Mouse (Mus musculus) neural tube, embryonic 12.5 days (tissue): ENCODE data around the gene Cd151. TPM values are rescaled to one million over a fixed set of nuclear protein-coding genes. Genes with fewer than 3 reads are reported as not detected.

Source experiments
- ATAC-seq: fragments of 200-750 bp; cut with Nextera tagmentation; 2 replicates; pipeline ENCODE4 v1.8.0; 2017; ENCODE audit warnings: low read depth, mild to moderate bottlenecking, moderate TSS enrichment, moderate library complexity; ENCODE audit not compliant: low FRiP score
- H3K27ac ChIP-seq: fragments of 300-500 bp; sonication (generic); 2 replicates; pipeline ENCODE4 v1.5.1; 2016
- H3K27me3 ChIP-seq: fragments of 300-500 bp; sonication (generic); replicated peaks from 2 replicates; pipeline ENCODE4 v1.6.1; 2016; ENCODE audit warnings: mild to moderate bottlenecking
- H3K36me3 ChIP-seq: fragments of 300-500 bp; sonication (generic); 2 replicates; pipeline ENCODE4 v1.6.1; 2016; ENCODE audit warnings: mild to moderate bottlenecking
- H3K4me1 ChIP-seq: fragments of 300-500 bp; sonication (generic); 2 replicates; pipeline ENCODE4 v1.6.1; 2016
- H3K4me2 ChIP-seq: fragments of 300-500 bp; sonication (generic); replicated peaks from 2 replicates; pipeline ENCODE4 v1.6.1; 2016; ENCODE audit warnings: mild to moderate bottlenecking
- H3K4me3 ChIP-seq: fragments of 300-500 bp; sonication (generic); 2 replicates; pipeline ENCODE4 v1.5.1; 2016
- H3K9ac ChIP-seq: fragments of 300-500 bp; sonication (generic); 2 replicates; pipeline ENCODE4 v1.6.1; 2016; ENCODE audit warnings: mild to moderate bottlenecking
- H3K9me3 ChIP-seq: fragments of 300-500 bp; sonication (generic); 2 replicates; pipeline ENCODE4 v1.6.1; 2016; ENCODE audit warnings: mild to moderate bottlenecking
- WGBS: fragments of 180-500 bp; shearing (Covaris S2); methylation state at CpG from one replicate; pipeline ENCODE4 v1.1.7; 2016; 5-methylcytosine and 5-hydroxymethylcytosine counted together
- polyA plus RNA-seq: library from polyadenylated mRNA; unstranded; fragments of >200 nt; fragmentation: Nextera tagmentation; extraction: Ambion mirVana; gene quantifications from 2 replicates; pipeline ENCODE4 v1.2.1, GENCODE M21; 2016

Gene Cd151
- polyA plus RNA-seq, 1 experiment from 2014 or later = 20.6 TPM

GRCm38 (mm10) chr7:141471236-141471635 is 4.0 kb downstream of the Cd151 start:
- Histone ChIP-seq H3K36me3 (peaks cover 37% of the 10 kb centered on the region), H3K27me3 (peaks cover 14% of the 10 kb centered on the region), H3K4me1 (peaks cover 46% of the 10 kb centered on the region), H3K27ac (no peak overlapping the region), H3K9me3 (no peaks in the 10 kb centered on the region), H3K4me2 (no peak overlapping the region), H3K4me3 (no peak overlapping the region), H3K9ac (no peak overlapping the region)
- ATAC-seq = no peak
- 93% methylated on average over 1 of the region's 1 CpGs for WGBS

- Histone ChIP-seq H3K36me3 (peaks cover 37% of the 10 kb centered on the region), H3K4me1 (peaks cover 55% of the 10 kb centered on the region), H3K4me2 (no peak overlapping the region), H3K9ac (no peak overlapping the region), H3K27ac (no peak overlapping the region), H3K9me3 (no peaks in the 10 kb centered on the region), H3K27me3 (peaks cover 17% of the 10 kb centered on the region), H3K4me3 (no peak overlapping the region)
- ATAC-seq = no peak
- WGBS = 90% methylated on average over 6 of the region's 6 CpGs
These were observed 5.0 kb downstream of the Cd151 start for GRCm38 (mm10) chr7:141472226-141472625.

- Histone ChIP-seq H3K27me3 (peaks cover 21% of the 10 kb centered on the region), H3K36me3 (peaks cover 37% of the 10 kb centered on the region), H3K9ac (no peak overlapping the region), H3K4me2 (no peak overlapping the region), H3K4me1 (peaks cover 54% of the 10 kb centered on the region), H3K9me3 (no peaks in the 10 kb centered on the region), H3K4me3 (no peak overlapping the region), H3K27ac (no peak overlapping the region)
- no peak for ATAC-seq
- WGBS = 89% methylated on average over 6 of the region's 6 CpGs
These were observed 5.6 kb downstream of the Cd151 start for GRCm38 (mm10) chr7:141472763-141473162.

GRCm38 (mm10) chr7:141474160-141474559 is 7.0 kb downstream of the Cd151 start:
- Histone ChIP-seq H3K4me1 (peaks cover 40% of the 10 kb centered on the region), H3K9me3 (no peaks in the 10 kb centered on the region), H3K4me3 (peak overlapping the region; percentile 80), H3K4me2 (peak overlapping the region; percentile 81), H3K27me3 (peaks cover 21% of the 10 kb centered on the region), H3K27ac (no peak overlapping the region), H3K36me3 (peaks cover 36% of the 10 kb centered on the region), H3K9ac (peak overlapping the region; percentile 89)
- ATAC-seq = no peak
- 10% methylated on average over 5 of the region's 5 CpGs for WGBS

- peak within 1 kb of the TSS; percentile 78 for H3K27ac ChIP-seq
- H3K9ac ChIP-seq = peak within 1 kb of the TSS; percentile 89
- peaks cover 30% of the 10 kb centered on the region for H3K4me1 ChIP-seq
- ATAC-seq = peak; percentile 75
- H3K4me3 ChIP-seq = peak within 1 kb of the TSS; percentile 80
- peaks cover 25% of the 10 kb centered on the region for H3K36me3 ChIP-seq
- peak within 1 kb of the TSS; percentile 81 for H3K4me2 ChIP-seq
- WGBS = under 1% methylated on average over 87 of the region's 87 CpGs
- H3K9me3 ChIP-seq = no peaks in the 10 kb centered on the region
- peaks cover 21% of the 10 kb centered on the region for H3K27me3 ChIP-seq
These were observed 8.0 kb downstream of the Cd151 start, which contains the start of the genes Polr2l and Tspan4 for GRCm38 (mm10) chr7:141475011-141475804. Gene Polr2l (minus strand): TSS chr7:141475132. Gene Tspan4 (plus strand): TSS chr7:141475240.

GRCm38 (mm10) chr7:141475805-141476158 is 8.6 kb downstream of the Cd151 start:
- Histone ChIP-seq H3K4me1 (peaks cover 30% of the 10 kb centered on the region), H3K27me3 (peaks cover 21% of the 10 kb centered on the region), H3K36me3 (peaks cover 20% of the 10 kb centered on the region), H3K4me3 (peak overlapping the region; percentile 80), H3K9ac (peak overlapping the region; percentile 89), H3K9me3 (no peaks in the 10 kb centered on the region), H3K4me2 (peak overlapping the region; percentile 81), H3K27ac (no peak overlapping the region)
- ATAC-seq = no peak
- 2% methylated on average over 12 of the region's 12 CpGs for WGBS

GRCm38 (mm10) chr7:141476226-141476980 is 9.2 kb downstream of the Cd151 start:
- no peaks in the 10 kb centered on the region for H3K9me3 ChIP-seq
- ATAC-seq = no peak
- H3K36me3 ChIP-seq = peaks cover 14% of the 10 kb centered on the region
- WGBS = 7% methylated on average over 17 of the region's 17 CpGs
- peaks cover 21% of the 10 kb centered on the region for H3K27me3 ChIP-seq
- no peak overlapping the region for H3K27ac ChIP-seq
- H3K4me1 ChIP-seq = peaks cover 35% of the 10 kb centered on the region
- no peak overlapping the region for H3K9ac ChIP-seq
- H3K4me2 ChIP-seq = peak overlapping the region; percentile 81
- peak overlapping the region; percentile 80 for H3K4me3 ChIP-seq

DNA sequence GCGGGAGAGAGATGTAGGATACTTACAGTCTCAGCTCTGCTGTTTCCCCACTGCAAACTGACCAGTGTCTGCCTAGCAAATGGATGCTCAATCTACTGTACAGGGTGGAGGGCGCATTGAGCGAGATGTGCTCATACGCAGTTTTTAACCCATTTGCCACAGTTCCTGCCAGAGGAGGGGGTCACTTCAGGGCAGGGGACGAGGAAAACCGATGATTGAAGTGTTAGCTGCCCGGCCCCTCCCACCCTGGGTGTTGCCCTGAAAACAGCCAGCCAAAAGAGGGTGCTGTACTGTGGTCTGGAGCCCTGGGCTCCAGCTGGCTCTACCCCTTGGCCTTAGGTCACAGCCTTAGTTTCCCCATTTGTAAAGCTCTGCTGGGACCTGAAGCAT is 9.8 kb downstream of the Cd151 start:
- Histone ChIP-seq H3K4me2 (peak overlapping the region; percentile 81), H3K36me3 (peaks cover 10% of the 10 kb centered on the region), H3K4me1 (peaks cover 41% of the 10 kb centered on the region), H3K9me3 (no peaks in the 10 kb centered on the region), H3K27ac (no peak overlapping the region), H3K9ac (no peak overlapping the region), H3K27me3 (peaks cover 21% of the 10 kb centered on the region), H3K4me3 (no peak overlapping the region)
- no peak for ATAC-seq
- WGBS = 20% methylated on average over 7 of the region's 7 CpGs

- Histone ChIP-seq H3K27me3 (peaks cover 28% of the 10 kb centered on the region), H3K36me3 (peaks cover 2% of the 10 kb centered on the region), H3K27ac (no peak overlapping the region), H3K4me3 (no peak overlapping the region), H3K4me2 (peak overlapping the region; percentile 81; the same call in 1 of the 2 replicates), H3K9me3 (no peaks in the 10 kb centered on the region), H3K4me1 (peaks cover 47% of the 10 kb centered on the region), H3K9ac (no peak overlapping the region)
- no peak for ATAC-seq
- 66% methylated on average over 4 of the region's 4 CpGs for WGBS
These were observed 10.5 kb downstream of the Cd151 start for GRCm38 (mm10) chr7:141477578-141478269.

DNA sequence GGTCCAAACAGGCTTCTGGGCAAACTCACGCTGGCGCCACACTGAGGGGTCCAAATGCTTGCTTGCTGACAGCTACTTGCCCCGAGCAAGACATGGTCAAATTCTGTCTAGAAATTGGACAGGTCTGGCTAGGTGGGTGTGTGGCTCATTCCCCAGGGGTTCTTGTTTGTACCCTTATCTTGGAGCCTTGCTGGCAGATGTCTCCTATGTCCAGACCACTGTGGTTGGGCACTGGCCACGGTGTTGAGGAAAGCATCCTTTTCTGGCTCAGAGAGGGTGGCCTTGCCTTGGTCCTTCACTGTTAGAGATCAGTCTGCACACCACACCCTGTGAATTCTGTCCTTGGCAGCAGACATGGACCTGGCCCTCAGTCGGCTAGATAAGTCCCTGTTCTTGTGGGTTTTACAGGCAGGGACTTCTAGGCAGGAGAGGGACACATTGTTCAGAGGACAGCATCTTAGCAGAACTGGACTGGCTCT is 11.1 kb downstream of the Cd151 start:
- peaks cover 48% of the 10 kb centered on the region for H3K4me1 ChIP-seq
- peaks cover 34% of the 10 kb centered on the region for H3K27me3 ChIP-seq
- H3K4me3 ChIP-seq = no peak overlapping the region
- H3K9me3 ChIP-seq = no peaks in the 10 kb centered on the region
- WGBS = 79% methylated on average over 5 of the region's 5 CpGs
- no peak overlapping the region; the same call in 1 of the 2 replicates for H3K4me2 ChIP-seq
- H3K36me3 ChIP-seq = no peaks in the 10 kb centered on the region
- H3K27ac ChIP-seq = no peak overlapping the region
- no peak overlapping the region for H3K9ac ChIP-seq
- no peak for ATAC-seq

- Histone ChIP-seq H3K4me2 (peak overlapping the region; percentile 95), H3K27me3 (peaks cover 35% of the 10 kb centered on the region), H3K4me1 (peaks cover 37% of the 10 kb centered on the region), H3K27ac (no peak overlapping the region), H3K36me3 (no peaks in the 10 kb centered on the region), H3K9ac (no peak overlapping the region), H3K4me3 (0 out of 2 replicates have a peak overlapping the region, but pooled peaks have one; percentile 8), H3K9me3 (no peaks in the 10 kb centered on the region)
- 5% methylated on average over 10 of the region's 10 CpGs for WGBS
- ATAC-seq = peak; percentile 55
These were observed 13.8 kb downstream of the Cd151 start for GRCm38 (mm10) chr7:141480842-141481497.
